Mouse (Mus musculus) thymus, adult 18-20 months (tissue): ENCODE results near the gene Rnf111.
"Not testable (repeated sequence)": the region's sequence is repeated elsewhere in the genome, so short reads cannot be mapped to it uniquely, and the experiment has no call there.

Experiments used
- DNase-seq, 2 experiments: peaks; one replicate each; pipeline ENCODE4 v3.0.0; 2022; ENCODE audit warnings: mixed read lengths in 2 of 2

Rnf111 gene

DNA sequence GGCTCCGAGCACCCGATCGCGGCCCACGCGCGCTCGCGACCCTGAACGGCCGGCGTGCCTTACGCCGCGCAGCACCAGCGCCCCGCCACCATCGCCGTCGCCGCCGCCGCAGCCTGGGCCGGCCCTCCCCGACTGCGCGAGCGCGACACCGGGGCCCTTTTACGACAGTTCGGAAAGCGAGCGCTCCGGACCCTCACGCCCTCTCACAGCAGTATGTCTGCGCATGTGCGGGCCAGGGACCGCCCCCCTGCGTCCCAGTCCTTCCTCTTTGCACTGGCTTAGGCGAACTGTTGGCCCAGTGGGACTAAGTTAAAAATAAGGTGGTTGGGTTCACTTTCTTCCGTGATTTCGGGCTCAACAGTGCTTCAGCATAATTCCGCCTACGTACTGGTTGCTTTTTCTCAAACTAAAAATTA lies at the start of gene Rnf111:
Gene Rnf111, minus strand, starts transcription at position 100 of the 416 bp plus-strand sequence.
- DNase-seq = peak; percentile 94 to 95

DNA sequence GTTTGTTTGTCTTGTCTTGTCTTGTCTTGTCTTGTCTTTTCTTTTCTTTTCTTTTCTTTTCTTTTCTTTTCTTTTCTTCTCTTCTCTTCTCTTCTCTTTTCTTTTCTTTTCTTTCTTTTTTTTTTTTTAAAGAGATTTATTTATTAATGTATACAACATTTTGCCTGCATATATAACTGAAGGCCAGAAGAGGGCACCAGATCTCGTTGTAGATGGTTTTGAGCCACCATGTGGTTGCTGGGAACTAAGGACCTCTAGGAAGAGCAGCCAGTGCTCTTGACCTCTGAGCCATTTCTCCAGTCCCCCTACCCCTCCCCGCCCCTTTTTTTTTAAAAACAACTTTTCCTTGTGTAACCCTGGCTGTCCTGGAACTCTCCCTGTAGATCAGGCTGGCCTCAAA lies 48.7 kb upstream of the Rnf111 start:
- not testable (repeated sequence) for DNase-seq

DNA sequence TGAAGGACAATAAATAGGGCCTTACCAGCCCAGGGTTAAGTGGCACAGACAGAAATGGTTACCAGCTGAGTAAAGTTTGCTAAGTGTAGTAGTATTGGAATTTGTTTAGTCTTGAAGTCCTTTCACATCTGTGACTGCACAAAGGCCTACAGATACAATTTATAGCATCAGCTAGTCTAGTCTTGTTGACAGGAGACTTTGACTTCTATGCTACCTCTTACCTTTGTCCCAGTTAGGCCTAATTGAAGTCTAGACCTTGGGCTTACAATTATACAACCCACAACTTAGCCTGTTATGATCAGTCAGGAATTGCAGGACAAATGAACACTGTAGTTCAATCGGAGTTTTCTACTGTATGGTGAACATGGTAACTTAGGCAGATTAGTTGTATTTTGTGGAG lies 48.0 kb upstream of the Rnf111 start:
- DNase-seq = no peak

DNA sequence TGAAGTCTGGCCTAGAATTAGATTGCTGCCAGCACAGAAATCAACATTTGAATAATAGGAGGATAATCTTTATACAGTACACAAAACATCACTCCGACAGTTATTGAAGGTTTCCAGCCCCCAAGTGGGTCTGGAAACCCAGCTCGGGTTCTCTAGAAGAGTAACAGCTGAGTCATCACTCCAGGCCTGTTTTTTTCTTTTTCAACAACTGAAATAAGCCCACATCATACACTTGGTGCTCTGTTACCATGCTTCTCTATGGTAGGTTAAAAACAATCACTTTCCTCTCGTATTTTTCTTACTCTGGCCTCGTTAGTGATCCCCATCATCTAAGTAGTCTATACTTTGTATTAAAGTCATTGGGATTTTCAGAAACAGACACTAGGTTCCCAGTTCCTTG lies 44.8 kb upstream of the Rnf111 start:
- no peak for DNase-seq

DNA sequence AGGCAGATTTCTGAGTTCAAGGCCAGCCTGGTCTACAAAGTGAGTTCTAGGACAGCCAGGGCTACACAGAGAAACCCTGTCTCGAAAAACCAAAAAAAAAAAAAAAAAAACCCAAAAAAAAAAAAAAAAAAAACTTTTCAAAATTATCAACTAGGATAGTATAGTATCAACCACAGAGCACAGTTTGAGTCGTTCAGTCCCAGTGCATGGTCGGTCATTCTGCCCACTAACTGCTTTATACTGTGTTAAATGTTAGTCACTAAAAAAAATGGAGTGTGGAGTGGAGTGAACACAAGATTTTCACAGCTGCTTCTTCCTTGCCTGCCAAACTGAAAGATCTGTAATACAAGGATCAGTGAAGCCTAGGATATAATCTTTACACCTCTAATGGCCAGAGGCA lies 43.1 kb upstream of the Rnf111 start:
- DNase-seq = not testable (repeated sequence)

DNA sequence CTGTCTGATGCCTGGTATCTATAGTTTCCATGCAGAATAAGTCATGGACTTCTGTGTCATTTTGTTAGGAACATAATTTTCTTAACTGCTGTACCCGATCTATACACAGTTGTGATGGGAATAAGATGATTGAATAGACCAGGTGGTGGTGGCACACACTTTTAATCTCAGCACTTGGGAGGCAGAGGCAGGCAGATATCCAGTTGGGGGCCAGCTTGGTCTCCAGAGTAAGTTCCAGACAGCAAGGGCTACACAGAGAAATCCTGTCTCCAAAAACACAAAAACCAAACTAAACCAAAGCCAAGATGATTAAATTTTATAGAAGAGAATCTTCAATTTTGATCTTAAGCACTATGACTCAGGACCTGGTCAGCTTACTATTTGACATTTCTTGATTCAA lies 41.3 kb upstream of the Rnf111 start:
- DNase-seq = no peak

DNA sequence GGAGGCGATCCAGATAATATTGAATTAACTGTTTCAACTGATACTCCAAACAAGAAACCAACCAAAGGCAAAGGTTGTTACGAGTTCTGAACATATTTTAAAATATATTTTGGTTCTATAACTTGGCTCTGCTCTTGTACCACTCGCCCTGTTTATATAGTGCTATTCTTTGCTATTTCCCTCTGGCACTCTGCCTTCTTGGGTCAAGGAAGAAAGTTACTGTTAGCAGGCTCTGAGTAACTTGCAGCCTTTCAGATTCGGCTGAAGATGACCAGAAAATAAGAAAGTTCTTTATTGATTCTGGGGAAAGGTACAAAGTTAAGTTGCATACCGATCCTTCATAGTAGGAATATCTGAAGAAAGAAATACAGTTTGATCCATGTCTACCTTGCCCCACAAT lies 40.5 kb upstream of the Rnf111 start:
- no peak for DNase-seq

DNA sequence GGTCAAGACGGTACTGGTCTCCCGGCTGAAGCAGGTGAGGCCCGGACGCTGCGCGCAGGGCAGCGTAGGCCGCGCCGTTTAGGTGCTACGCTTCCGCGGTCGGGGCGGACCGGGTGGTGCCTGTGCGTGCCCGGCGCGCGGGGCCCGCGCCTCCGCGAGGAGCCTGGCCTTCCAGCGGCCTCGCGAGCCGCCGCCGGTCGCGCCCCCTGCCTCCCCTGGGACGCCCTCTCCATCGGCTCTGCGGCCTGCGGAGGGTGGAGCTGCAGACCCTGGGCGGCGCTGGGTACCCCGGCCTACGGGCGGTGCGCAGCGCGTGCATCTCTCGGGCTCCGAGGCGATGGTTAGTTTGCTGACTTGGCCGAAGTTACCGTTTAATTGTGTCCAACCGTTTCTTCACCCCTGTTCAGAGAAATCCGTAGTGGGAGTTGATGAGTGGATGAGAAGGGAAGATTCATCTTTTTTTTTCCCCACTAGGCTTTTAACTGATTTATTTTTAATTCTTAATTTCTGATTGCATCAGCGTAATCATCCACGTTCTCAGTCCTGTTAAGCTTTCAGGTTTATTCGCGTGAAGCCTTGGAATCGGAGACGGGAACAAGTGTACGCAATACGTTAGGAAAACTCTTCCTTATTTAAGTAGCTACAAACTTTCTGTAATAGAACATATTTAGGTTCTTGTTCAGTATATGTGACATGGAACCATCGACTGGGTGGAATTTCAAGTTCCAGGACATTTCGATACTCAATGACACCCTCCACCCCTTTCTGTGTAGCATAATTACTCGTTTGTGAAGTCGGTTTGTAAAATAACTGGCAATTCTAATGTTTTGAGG lies 39.7 kb upstream of the Rnf111 start:
- peak in 1 of 2 experiments; percentile 54 for DNase-seq

DNA sequence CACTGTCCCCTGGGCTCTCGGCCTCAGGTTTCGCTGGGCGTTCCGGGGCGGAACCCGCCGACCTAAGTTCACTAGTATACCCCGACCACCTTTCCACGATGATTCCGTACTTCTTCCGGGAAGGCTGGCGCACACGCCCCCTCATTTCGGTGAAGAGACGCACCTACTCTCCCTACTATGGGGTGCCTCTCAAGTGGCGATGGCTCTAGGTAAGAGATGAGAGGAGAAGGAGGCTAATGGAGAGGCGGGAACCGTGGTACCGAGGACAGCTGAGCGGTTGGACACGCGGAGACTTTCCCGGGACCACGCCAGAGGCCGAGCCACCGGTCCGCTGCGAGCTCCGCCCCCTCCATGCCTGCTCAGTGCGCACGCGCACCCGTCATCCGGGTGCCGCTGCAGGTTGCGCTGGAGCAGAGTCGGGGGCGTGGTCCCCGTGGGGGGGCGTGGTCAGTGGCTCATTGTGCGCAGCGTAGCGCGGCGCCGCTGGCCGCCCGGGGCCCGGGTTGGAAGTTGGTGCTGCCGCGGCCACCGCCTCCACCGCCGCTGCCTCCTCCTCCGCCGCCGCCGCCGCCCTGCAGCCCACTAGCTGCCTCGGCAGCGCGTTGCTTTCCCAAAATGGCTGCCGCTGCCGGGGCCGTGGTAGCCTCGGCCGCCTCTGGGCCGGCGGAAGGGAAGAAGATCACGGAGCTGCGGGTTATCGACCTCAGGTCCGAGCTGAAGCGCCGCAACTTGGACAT lies 38.9 kb upstream of the Rnf111 start, which contains the start of gene Sltm:
Gene Sltm, plus strand, starts transcription at position 450 of the 737 bp plus-strand sequence.
- peak; percentile 97 to 98 for DNase-seq

DNA sequence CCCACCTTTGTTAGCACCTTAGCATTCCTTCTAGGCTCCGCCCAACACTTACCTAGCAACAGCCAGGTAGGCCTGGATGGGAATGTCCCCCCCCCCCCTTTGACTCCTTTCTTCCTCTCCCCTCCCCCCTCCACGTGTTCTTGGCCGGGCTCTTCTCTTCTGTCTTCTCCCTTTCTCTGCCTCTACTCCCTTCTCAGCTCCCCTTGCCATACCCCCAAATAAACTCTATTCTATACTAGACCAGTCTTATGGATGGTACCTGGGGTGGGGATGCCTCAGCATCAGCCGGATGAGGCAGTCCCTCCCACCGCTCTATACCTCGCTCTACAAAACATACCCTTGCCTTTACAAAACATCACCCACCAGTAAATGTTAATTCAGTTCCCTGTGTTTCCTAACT lies 38.1 kb upstream of the Rnf111 start:
- DNase-seq = no peak

DNA sequence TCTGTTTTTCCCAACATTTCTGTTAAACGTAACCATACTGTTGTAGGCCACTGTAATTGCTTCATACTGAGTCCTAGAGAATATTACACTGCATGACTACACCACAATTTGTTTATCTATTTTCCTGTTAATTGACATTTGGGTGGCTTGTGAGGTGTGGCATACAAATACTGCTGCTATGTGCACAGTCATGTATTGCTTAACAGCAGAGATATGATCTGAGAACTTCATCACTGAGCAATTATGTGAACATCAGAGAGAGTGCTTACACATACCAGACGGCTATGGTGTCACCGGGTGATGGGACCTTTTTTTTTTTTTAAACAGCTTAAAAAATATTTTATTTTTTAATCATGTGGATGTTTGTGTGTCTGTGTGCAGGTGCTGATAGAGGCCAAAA lies 29.8 kb upstream of the Rnf111 start:
- no peak for DNase-seq

DNA sequence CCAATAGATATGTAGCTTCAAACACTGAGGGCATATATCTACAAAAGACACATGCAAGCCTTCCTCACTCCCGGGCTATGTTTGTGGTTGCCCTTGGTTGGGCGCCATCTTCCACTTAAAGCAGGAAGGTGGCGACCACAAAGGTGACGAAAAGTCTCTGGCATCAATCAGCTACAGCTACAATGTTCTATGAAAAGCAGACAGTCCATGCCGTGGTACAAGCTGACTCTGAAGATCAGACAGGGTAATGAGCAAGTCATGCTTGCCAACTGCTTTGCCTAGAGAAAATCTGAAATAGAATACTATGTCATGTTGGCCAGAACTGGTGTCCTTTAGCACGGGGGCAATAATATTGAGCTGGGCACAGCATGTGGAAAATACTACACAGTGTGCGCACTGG lies 20.8 kb upstream of the Rnf111 start:
- DNase-seq = no peak

DNA sequence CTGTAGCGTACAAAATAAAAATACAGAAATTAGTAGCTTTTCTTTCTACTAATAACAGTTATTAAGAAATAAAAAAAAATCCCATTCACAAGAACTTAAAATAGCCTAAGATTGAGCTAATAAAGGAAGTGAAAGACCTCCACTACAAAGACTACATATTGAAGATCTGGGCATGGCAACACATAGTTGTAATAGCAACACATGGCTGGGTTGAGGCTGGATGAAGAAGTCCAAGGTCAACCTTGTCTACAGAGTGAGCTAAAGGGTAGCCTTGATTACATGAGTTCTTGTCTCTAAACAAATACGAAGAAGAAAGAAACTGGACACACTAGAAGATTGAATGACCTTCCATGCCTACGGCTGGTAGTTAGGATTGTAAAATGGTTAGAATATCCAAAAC lies 20.3 kb upstream of the Rnf111 start:
- DNase-seq = no peak

DNA sequence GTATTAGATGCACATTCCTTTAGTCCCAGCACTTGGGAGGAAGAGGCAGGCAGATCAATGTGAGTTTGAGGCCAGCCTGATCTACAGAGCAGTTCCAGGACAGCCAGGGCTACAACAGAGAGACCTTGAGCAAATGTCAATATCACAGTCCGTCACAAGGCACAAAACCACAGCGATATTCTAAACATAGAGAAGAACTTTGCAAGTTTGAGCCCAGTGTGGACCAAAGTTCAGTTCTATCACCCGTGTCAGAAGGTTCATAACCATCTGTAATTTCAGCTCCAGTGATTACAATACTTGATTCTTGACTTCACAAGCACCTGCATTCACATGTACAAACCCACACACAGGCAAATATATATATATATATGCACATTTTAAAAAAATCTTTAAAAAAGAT lies 17.1 kb upstream of the Rnf111 start:
- no peak for DNase-seq

DNA sequence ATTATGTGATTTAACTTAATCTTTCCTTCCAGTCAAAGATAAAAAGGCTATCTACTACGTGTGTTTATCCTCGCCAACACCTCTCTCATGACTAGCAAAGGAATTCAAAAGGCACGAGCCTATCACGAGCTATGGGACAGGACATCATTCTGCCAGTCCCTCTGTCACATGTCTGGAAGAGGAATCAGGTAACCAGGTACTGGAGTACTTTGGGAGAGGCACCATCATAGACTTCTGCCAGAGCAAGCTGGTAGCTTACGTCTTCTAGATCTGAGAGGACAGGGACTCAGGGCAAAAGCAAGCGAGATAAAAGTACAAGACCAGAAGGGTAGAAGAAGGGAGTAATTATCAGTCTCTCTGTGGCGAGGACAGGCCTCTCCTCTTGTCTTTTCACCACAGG lies 8.2 kb upstream of the Rnf111 start:
- no peak for DNase-seq

DNA sequence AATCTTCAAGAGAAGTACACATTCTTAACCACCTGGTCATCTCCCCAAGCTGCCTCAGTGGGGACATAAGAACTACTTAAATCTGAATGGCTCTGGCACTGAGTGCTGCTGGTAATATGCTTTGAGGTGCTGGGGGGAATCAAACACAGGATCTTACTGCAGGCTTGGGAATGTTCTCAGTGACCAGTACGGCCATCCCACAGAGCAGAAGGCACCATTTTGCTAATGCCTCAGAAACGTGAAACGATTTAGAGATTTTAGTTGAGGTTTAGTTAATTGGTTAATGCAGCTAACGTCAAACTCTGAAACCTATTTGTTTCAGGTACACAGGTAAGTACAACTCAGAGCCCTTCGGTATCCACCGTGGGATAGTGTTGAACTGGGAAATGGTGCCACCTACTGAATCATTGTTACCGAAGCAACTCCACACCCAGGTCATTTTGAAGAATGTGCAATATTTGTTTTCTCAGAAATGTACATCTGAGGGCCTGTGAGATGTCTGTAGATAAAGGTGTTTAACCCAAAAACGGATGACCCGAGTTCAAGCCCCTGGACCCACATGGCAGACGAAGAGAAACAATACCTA lies 7.6 kb upstream of the Rnf111 start:
- DNase-seq = no peak

DNA sequence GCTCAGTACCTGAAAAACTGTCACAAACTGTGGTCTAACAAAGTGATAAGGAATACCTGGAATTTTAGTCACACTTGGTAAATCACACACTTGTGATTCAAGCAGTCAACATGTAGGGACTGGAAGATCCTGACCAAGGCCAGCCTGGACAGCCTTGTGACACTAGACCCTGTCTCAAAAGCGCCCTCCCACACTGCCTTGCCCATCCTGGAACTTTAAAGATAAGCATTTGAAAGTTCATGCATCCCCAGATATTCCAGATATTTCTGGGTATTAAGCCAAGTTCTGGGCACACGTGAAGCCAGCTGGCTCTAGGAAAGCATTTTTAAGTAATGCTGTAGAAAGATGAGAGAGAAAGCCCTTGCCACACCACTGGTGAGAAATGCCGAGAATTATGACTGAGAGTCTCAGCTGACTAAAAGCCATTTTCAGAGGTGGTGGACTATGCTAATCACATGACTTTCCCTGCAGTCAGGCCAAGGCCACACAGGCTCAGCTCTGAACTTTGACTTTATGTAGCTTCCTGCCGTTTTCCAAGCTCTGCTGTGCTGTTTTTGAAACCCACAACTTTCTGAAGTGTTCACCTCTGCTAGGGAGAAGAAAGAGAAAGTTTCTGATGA lies 6.5 kb upstream of the Rnf111 start:
- no peak for DNase-seq

DNA sequence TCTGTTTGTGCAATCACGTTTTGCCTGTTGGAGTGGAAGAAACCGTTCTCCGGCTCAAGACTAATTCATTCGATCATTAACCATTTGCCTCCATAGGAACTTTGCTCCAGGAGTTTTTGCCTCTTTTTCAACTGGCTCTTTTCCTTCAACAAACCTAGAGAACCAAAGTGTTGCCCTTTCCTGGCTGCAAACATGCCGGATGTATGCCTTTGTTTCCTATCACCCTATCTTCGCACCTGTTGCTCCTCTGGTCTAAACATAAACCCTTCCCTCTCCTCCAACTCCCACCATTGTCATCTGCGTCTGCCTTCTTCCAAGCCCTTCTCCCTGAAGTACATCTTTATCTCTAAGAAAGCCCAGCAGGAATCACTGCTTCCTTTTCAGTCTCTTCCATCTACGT lies 3.3 kb upstream of the Rnf111 start:
- no peak for DNase-seq

DNA sequence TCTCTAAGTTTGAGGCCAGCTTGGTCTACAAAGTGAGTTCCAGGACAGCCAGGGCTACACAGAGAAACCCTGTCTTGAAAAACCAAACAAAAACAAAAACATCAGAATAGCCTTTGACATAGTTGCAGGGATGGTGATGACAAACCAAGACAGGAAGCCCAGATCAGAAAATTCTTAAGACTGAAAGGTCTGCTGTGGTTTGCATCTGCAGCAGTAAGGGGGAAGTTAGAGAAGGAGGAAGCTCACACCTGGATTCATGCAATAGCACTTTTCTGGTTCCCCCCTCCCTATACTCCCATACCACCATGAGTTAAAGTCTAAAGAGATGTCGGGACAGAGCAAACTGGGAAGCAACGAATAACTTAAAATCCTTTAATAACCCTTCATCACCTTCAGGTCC lies 2.7 kb upstream of the Rnf111 start:
- DNase-seq = peak in 1 of 2 experiments; percentile 19

DNA sequence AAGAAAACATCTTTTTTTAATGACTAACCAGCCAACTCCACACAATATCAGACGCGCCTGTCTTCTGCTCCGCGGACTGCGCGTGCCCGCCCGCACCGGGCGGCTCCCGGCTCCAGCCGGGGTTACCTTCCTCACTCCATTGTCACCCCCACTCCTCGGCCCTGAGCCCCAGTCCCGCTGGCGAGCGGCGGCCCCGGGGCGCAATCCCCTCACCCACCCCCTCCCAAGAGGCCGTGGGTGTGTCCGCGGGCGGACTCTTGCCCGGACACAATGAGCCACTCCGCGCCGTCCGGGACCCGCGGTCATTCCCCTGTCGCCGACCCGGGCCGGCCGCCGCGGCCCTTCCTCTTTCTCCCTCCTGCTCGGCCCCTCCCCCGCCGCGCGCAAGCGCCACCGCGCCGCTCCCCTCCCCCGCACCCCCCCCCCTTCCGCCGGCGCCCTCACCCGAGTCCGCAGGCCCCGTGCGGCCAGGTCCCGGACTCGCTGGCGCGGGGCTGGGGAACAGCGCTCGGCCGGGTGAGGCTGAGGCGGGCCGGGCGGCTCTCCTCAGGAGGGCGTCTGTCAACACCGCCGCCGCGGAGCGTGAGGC lies 416 bp downstream of the Rnf111 start:
- peak; percentile 52 to 56 for DNase-seq

DNA sequence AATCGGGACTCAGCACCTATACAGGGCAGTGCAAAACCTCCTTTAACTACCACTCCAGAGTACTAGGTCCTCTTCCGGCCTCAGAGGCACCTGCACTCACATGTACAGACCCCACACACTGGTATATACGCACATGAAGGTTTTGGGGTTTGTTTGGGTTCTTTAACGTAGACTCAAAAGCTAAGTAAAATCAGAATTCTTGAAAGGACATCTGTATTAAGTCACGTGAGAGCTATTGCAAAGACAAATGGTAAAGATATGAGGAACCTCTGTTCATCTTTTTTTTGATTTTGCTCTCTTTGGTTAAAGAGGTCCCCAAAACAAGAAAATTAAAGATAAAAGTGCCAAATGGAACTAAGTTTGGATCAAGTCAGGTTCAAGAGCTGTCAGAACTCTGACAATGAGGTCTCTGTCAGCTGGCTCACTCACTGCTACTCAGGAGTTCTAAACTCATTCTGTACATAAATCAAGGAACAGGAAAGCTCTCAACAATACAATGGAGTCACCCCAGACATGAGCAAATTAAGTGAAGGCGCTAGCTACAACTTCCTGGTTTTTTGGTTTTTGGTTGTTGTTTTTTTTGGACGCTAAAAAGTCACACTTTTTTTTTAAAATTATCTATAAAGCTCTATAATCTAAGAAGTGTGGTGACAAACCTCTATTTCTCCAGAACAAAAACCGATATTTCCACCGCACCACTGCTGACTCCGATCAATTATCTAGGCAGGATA lies 1.1 kb downstream of the Rnf111 start:
- DNase-seq = no peak

DNA sequence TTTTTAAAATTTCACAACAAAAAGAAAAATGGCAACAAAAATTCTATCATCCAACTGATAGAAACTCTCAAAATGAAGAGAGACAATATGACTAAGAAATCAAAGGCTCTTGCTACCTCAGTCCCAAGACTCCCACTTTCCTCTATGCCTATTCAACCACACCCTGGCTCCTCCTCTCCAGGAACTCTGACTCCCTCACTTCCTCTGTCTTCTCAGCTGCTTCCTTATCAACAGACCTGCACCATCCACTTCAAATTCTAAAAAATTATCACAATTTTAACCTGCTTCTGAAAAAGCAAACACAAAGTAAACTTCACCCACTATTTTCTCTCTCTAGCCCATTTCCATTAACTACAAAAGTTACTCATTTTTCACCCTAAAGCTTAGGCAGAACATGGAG lies 6.5 kb downstream of the Rnf111 start:
- no peak for DNase-seq
